Mouse (Mus musculus) brain, embryonic 14.5 days (tissue): ENCODE data around the gene C1qtnf4. TPM values are rescaled to one million over a fixed set of nuclear protein-coding genes. Genes with fewer than 3 reads are reported as not detected.
"Not testable (repeated sequence)": the region's sequence is repeated elsewhere in the genome, so short reads cannot be mapped to it uniquely, and the experiment has no call there.

Source experiments
- DNase-seq: peaks from one replicate; pipeline ENCODE4 v3.0.0-alpha.2; 2011; ENCODE audit warnings: low read depth
- CTCF ChIP-seq: fragments of 200-500 bp; IDR thresholded peaks from 2 replicates; pipeline ENCODE4 v1.5.1; 2012; ENCODE audit warnings: inconsistent platforms, mild to moderate bottlenecking, moderate library complexity, borderline replicate concordance; ENCODE audit not compliant: insufficient read depth, insufficient read length; ENCODE audit errors: extremely low read depth
- POLR2A ChIP-seq: fragments of 200-500 bp; IDR thresholded peaks from 2 replicates; pipeline ENCODE4 v1.6.1; 2012; ENCODE audit warnings: mild to moderate bottlenecking, inconsistent platforms, borderline replicate concordance; ENCODE audit not compliant: poor library complexity, insufficient read depth, insufficient read length, severe bottlenecking; ENCODE audit errors: extremely low read depth
- polyA plus RNA-seq: library from polyadenylated mRNA; depleted of rRNA; stranded (reverse); fragments of >200 nt; gene quantifications from 2 replicates; pipeline ENCODE4 v1.2.3, GENCODE M21; 2012

The C1qtnf4 gene
- polyA plus RNA-seq, 1 experiment, result 182 TPM

DNA sequence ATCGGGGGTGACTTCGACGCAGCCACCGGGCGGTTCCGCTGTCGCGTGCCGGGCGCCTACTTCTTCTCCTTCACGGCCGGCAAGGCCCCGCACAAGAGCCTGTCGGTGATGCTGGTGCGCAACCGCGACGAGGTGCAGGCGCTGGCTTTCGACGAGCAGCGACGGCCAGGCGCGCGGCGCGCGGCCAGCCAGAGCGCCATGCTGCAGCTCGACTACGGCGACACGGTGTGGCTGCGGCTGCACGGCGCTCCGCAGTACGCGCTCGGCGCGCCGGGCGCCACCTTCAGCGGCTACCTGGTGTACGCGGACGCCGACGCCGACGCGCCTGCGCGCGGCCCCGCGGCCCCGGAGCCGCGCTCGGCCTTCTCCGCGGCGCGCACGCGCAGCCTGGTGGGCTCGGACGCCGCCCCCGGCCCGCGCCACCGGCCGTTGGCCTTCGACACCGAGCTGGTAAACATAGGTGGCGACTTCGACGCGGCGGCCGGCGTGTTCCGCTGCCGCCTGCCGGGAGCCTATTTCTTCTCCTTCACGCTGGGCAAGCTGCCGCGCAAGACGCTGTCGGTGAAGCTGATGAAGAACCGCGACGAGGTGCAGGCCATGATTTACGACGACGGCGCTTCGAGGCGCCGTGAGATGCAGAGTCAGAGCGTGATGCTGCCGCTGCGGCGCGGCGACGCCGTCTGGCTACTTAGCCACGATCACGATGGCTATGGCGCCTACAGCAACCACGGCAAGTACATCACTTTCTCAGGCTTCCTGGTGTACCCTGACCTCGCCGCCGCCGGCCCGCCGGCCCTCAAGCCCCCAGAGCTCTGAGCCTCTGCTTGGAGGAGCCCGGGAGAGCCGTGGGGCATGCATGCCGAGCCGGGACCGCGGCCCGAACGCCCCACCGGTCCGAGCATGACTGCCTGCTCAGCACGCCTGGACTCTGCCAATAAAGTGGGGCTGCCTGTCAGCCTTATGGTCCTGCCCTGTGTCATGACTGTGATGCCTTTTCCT is 4.2 kb downstream of the C1qtnf4 start:
- DNase-seq, result peak; percentile 87
- TF ChIP-seq CTCF, result no peak
- peak; percentile 56; the same call in 1 of the 2 replicates for TF ChIP-seq POLR2A

DNA sequence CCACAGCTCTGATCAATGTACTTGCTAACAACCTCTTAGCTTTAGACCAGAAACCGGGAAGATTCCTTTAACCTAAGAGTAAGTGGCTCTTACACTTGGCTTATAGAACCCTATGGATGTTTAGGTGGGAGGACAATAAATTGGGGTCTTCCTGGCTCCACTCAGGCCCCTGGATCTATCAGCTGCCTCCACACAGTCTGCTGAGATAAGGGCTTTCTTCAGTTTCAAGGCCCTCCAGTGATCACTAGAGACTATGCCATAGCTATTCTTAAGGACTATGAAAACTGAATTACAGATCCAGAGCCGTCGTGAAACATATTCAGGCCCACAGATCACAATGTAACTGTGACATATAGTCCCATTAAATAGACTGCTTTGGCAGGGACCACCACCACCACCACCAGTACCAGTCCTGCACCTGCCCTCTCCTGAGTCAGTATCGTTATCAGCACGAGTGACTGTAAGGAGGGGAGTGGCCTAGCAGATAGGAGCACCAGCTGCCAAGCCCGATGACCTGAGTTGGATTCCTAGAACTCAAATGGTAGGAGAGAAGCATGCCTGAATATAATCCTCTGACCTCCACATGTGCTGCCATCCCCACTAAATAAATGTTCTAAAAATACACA is 8.1 kb downstream of the C1qtnf4 start:
- TF ChIP-seq CTCF, result no peak
- no peak for TF ChIP-seq POLR2A
- no peak for DNase-seq

DNA sequence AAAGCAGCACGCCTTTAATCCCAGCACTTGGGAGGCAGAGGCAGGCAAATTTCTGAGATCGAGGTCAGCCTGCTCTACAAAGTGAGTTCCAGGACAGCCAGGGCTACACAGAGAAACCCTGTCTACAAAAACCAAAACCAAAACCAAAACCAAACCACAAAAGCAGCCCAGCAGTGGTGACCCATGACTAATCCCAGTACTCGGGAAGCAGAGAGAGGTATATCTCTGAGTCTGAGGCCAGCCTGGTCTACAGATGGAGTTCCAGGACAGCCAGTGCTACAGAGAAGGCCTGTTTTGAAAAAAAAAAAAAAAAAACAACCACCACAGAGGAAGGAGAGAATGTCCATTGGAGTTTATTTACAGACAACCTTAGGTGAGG is 8.6 kb downstream of the C1qtnf4 start:
- DNase-seq, result not testable (repeated sequence)

DNA sequence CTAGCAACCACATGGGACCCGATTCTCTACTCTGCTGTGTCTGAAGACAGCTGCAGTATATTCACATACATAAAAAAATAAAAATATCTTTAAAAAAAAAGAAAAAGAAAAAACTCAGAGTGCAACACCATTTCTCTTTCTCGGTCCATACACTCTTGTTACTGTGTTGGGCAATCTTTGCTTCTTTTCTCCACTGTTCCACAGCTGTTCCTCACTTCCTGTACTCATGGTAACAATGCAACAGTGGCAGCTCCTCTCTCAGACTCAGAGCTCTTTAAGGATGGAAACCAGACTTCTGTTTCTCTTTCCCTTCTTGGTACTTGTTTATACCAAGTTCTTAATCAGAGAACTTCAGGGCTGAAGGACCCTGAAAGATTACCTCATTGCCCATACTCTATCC is 17.7 kb downstream of the C1qtnf4 start:
- TF ChIP-seq POLR2A, result no peak
- TF ChIP-seq CTCF, result no peak
- no peak for DNase-seq

DNA sequence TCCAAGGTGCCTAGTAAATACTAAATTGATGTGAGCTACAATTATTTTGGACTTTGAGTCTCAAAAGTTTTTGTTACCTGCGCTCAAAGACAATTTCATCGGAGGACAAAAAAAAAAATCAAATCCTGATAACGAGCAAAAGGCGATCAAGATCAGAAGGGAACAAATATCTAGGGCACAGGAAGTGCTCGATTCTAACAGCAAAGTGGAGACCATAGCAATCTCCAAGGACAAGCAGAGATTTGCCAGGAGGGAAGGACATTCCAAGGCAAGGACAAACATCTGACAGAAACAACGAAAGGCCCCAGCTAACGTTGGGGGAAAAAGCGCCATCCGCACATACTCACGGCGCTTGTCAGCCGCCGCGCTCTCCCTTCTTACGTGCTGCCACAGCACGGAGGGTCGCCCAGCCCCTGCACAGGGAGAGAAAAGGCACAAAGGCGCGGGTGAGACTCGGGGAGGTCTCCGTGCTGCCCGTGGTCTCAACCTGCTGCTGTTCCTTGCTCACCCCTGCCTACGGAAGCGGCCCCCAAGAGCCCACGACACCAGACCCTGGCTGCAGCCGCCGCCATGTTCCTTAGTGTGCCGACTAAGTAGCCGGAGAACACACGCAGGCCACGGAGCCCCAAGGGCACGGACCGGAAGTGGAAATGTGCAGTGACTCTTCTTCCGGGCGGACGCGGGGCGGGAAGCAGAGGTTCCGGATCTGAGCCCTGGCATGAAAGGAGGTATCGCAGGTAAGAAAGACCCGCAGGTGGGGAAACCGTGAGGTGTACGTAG is 18.6 kb downstream of the C1qtnf4 start, which contains the start of the genes Kbtbd4 and Ndufs3:
TSS of gene Kbtbd4 (plus strand) at position 665 of the 780 bp plus-strand sequence.
TSS of gene Ndufs3 (minus strand) at position 752 of the 780 bp plus-strand sequence.
- TF ChIP-seq CTCF (no peak), POLR2A (peak; percentile 48; the same call in 1 of the 2 replicates)
- DNase-seq, result peak; percentile 97

DNA sequence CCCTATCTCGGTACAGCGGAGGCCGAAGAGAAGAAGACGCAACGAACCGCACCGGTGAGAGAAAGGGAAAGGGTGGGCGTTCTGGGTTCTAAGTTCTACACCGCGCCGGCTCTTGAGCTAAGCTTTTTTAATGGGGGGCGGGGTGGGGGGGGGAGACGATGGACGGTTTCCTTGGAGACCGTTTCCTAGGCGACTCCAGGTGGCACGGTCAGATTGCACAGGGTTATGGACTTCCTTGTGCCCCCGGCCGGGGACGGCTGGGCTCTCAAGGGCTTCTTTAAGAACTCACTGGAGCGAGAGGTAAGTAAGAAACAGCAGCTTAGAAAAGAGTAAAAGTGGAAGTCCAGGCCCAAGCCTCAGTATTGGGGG is 19.2 kb downstream of the C1qtnf4 start:
- no peak for TF ChIP-seq CTCF
- TF ChIP-seq POLR2A, result no peak
- no peak for DNase-seq

DNA sequence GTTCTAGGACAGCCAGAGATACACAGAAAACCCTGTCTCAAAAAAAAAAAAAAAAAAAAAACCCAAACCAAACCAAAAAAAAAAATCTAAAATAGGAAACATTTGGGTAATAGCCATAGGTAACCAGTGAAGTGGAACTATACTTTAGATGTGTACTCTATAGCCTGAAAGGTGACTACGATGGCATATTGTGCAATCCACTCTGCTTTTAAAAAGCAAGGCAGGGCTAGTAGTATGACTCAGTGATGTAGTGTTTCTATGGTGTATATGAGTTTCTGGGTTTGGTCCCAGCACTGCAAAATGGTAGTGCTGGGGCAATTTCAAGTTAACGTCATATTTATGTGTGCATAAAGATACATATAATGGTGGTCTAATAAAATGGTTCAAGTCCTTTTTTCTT is 21.1 kb downstream of the C1qtnf4 start:
- no peak for TF ChIP-seq POLR2A
- no peak for DNase-seq

DNA sequence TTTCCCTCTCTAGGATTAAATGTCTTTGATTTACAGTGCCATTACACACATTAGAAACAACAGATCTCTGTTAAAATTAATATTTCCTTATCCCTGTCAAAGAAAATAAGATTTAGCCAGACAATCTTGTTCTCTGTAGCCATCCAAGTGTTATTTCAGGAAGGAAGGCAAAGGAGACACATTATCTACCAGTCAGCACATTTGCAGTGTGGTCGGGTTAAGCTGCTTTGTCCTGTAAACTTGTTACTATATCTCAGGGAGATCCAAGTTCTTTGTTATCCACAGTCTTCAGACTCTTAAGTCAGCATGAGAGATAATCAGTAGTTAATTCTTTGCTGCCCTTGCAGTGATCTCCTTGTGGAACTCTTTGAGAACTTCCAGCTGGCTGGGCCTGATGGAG is 25.2 kb downstream of the C1qtnf4 start:
- DNase-seq, result no peak
- TF ChIP-seq CTCF (no peak), POLR2A (no peak)

DNA sequence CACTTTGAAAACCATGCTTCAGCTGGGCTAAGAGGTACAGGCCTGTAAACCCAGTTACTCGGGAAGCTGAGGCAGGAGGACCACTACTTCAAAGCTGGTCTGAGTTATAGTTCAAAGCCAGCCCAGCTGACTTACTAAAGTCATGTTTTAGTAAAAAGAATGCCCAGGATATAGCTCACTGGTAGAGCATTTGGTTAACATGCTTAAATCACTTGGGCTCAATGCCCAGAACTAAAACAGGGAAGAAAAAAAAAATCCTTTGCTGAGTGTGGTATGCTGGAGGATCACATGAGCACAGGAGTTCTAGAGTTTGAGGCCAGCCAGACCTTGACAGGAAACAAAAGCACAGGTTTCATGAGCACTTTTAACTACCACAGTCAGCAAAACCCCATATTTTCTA is 26.0 kb downstream of the C1qtnf4 start:
- TF ChIP-seq POLR2A, result no peak
- no peak for TF ChIP-seq CTCF
- no peak for DNase-seq

DNA sequence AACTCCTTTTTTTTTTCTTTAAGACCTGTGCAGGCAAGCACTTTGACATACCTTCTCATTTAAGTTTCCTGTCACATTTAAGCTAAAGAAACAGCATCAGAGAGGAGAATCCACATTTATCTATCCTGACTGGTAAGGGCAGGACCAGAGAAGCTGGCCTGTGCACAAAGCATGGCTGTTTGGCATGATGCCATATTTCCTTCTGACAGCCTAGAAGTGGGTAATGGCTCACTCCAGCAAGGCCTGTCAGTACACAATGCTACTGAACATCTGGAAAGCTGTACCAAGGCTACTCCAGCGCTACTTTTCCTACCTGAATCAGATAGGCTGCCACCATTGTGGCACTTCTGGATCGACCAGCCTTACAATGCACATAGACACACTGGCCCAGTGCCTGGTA is 28.0 kb downstream of the C1qtnf4 start:
- DNase-seq, result peak; percentile 66
- TF ChIP-seq POLR2A, result no peak
- TF ChIP-seq CTCF, result no peak

DNA sequence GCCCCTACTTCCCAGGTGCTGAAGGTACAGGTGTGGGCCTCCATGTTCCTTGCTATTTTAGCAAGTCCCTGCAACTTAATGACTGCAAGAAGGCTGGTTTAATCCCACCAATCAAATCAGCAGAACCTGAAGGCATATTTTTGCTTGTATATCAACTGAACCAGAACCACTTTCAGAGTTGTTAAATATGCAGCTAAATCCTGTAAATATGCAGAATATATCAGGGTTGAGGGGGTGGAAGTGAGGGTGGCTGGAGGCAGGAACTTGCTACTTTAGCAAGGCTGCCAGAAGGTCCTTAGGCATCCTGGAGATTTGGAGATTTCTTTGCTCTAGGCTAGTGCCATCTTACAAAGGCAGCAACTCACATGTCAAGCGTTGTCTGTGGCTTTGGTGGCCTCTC is 29.9 kb downstream of the C1qtnf4 start:
- no peak for DNase-seq
- no peak for TF ChIP-seq POLR2A
- TF ChIP-seq CTCF, result no peak
